Mouse (Mus musculus): ENCODE results near the gene Scimp.

DNA sequence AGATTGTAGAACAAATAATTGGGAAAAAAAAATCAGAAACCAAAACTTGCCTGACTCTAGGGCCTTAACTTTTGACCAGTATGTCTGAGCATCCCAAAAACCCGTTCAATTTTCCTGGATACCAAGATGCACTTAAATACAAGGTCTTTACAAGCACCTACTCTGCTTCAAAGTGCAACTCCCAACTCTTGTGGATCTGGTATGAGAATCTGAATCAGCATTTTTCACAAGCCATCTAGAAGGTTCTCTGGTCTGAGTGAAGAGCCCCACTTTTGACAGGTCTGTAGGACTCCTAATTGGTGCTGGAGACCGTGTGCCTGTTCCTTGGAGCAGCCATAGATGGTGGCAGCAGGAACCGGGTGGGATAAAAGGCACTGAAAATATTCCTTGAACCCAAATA, 8.0 kb downstream of the Scimp start:
- TF ChIP-seq CTCF (IDR thresholded peaks at IDR 0.05; ENCODE audit: insufficient read depth, low read length) (no peak), POLR2A (IDR thresholded peaks at IDR 0.05; ENCODE audit: borderline replicate concordance, extremely low read depth, low read depth, low read length) (no peak)

Measured in lung, adult 2 months (tissue).